8 mouse cellular contexts compared by ENCODE assay signal in the genomic region with DNA sequence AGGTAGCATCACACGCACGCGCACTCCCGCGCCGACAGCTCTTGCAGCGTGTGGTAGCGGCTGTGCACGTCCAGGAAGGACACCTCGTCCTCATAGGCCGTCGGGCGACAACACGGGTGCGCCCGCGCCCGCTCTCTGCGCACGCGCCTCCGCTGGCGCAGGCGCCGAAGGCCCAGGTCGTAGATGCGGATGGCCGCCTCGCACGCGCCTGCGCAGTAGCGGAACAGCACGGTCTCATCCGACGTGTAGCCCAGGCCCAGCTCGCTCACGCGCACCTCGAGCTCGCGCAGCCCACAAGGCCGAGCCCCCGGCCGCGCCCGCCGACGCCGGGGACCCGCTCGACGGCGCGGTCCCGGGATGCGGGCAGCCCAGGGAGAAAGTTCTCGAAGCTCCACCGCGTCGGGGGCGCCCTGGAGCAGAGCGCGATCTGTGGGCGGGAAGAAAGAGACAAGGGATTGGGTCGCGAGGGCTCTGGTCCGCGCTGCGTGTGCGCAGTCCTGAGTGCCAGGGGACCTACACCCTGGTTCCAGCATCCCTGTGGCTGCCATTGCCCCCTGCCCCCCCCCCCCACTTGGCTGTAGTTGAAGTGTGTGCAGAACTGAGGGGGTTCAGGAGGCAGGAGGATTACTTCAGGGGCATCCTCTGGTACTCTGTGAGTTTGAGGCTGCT. TPM values are rescaled to one million over a fixed set of nuclear protein-coding genes. Genes with fewer than 3 reads are reported as not detected.
A peak's percentile ranks its signal among the peaks of the same experiment; 100 is the strongest.
DNase-seq lines count a peak whose midpoint lies in the region; ATAC-seq and TF ChIP-seq lines count a peak whose summit lies in the region.

No protein-coding gene starts in this region.

- H3K9ac ChIP-seq in lung, embryonic 14.5 days = peak overlapping the region; percentile 16; the same call in 1 of the 2 replicates
- H3K9ac ChIP-seq in embryonic facial prominence, embryonic 15.5 days = no peak overlapping the region
- no peak overlapping the region for H3K9ac ChIP-seq in intestine, postnatal 0 days (ENCODE audit: low read depth, low read length)

- no peaks in the 10 kb centered on the region; the same call in 1 of the 2 replicates for H3K4me1 ChIP-seq in lung, embryonic 14.5 days (ENCODE audit: insufficient read depth)
- H3K4me1 ChIP-seq in embryonic facial prominence, embryonic 15.5 days = peaks cover 34% of the 10 kb centered on the region
- no peaks in the 10 kb centered on the region for H3K4me1 ChIP-seq in intestine, postnatal 0 days (replicated peaks; ENCODE audit: control insufficient read depth, insufficient read depth, low read length)

- ATAC-seq in lung, embryonic 14.5 days (ENCODE audit: insufficient read depth) = peak; percentile 52
- ATAC-seq in embryonic facial prominence, embryonic 15.5 days (ENCODE audit: insufficient number of reproducible peaks, low FRiP score, low TSS enrichment, low read depth) = peak; percentile 17; the same call in 1 of the 2 replicates
- ATAC-seq in intestine, postnatal 0 days = peak; percentile 39; the same call in 1 of the 2 replicates

- H3K27ac ChIP-seq in lung, embryonic 14.5 days (ENCODE audit: low read depth) = no peak overlapping the region
- H3K27ac ChIP-seq in embryonic facial prominence, embryonic 15.5 days (replicated peaks) = no peak overlapping the region
- H3K27ac ChIP-seq in intestine, postnatal 0 days (ENCODE audit: low read depth, low read length) = no peak overlapping the region

- H3K4me3 ChIP-seq in lung, embryonic 14.5 days (ENCODE audit: low read depth, low read length) = peak overlapping the region; percentile 28; the same call in 1 of the 2 replicates
- H3K4me3 ChIP-seq in embryonic facial prominence, embryonic 15.5 days (replicated peaks) = peak overlapping the region; percentile 31
- H3K4me3 ChIP-seq in intestine, postnatal 0 days (ENCODE audit: low read depth, low read length) = 0 out of 2 replicates have a peak overlapping the region, but pooled peaks have one; percentile 20

- no peaks in the 10 kb centered on the region for H3K36me3 ChIP-seq in lung, embryonic 14.5 days (ENCODE audit: insufficient read depth)
- no peaks in the 10 kb centered on the region for H3K36me3 ChIP-seq in embryonic facial prominence, embryonic 15.5 days
- H3K36me3 ChIP-seq in intestine, postnatal 0 days (ENCODE audit: control insufficient read depth, insufficient read depth) = no peaks in the 10 kb centered on the region; the same call in 1 of the 2 replicates

- peaks cover 60% of the 10 kb centered on the region for H3K27me3 ChIP-seq in lung, embryonic 14.5 days (ENCODE audit: insufficient read depth, low read length)
- H3K27me3 ChIP-seq in embryonic facial prominence, embryonic 15.5 days = peaks cover 43% of the 10 kb centered on the region
- peaks cover 8% of the 10 kb centered on the region; the same call in 1 of the 2 replicates for H3K27me3 ChIP-seq in intestine, postnatal 0 days (replicated peaks; ENCODE audit: control insufficient read depth, insufficient read depth, low read length)

- 20% methylated on average over 71 of the region's 71 CpGs for whole genome bisulfite sequencing in lung, embryonic 14.5 days
- WGBS in embryonic facial prominence, embryonic 15.5 days = 28% methylated on average over 68 of the region's 71 CpGs
- 36% methylated on average over 70 of the region's 71 CpGs for WGBS in intestine, postnatal 0 days

- no peak for TF ChIP-seq CTCF in lung, embryonic 14.5 days (IDR thresholded peaks at IDR 0.05; ENCODE audit: low read depth)
- no peak for TF ChIP-seq CTCF in intestine, postnatal 0 days (IDR thresholded peaks at IDR 0.05; ENCODE audit: low read depth)

- no peaks in the 10 kb centered on the region for H3K9me3 ChIP-seq in lung, embryonic 14.5 days (ENCODE audit: low read depth, low read length)
- H3K9me3 ChIP-seq in embryonic facial prominence, embryonic 15.5 days (replicated peaks) = no peaks in the 10 kb centered on the region
- no peaks in the 10 kb centered on the region for H3K9me3 ChIP-seq in intestine, postnatal 0 days (ENCODE audit: control insufficient read depth)

- peak; percentile 80 for DNase-seq in lung, embryonic 14.5 days
- DNase-seq in lung, postnatal 25 days (ENCODE audit: low spot score) = no peak
- DNase-seq in lung, postnatal 4 days = peak; percentile 60 to 81
- DNase-seq in testis, postnatal 14 days (ENCODE audit: low spot score) = peak; percentile 90
- DNase-seq in layer of hippocampus, postnatal 36 days = no peak
- no peak for DNase-seq in ovary, adult 18-20 months (ENCODE audit: low spot score)

- H3K4me2 ChIP-seq in lung, embryonic 14.5 days = peak overlapping the region; percentile 54
- H3K4me2 ChIP-seq in embryonic facial prominence, embryonic 15.5 days (replicated peaks) = peak overlapping the region; percentile 40
- peak overlapping the region; percentile 44 for H3K4me2 ChIP-seq in intestine, postnatal 0 days (replicated peaks; ENCODE audit: low read depth)

RNA-seq across cellular contexts. Expression of a gene that starts 5.8 kb away (rescaled TPM):
- polyA plus RNA-seq in lung, embryonic 14.5 days (2014; fragmentation: Nextera tagmentation; extraction: Ambion mirVana) = 9.5 and 12.1 TPM in 2 replicates
- polyA plus RNA-seq in embryonic facial prominence, embryonic 15.5 days (2015; fragmentation: Nextera tagmentation; extraction: Ambion mirVana) = 24.6 and 29.5 TPM in 2 replicates
- polyA plus RNA-seq in intestine, postnatal 0 days (2015; fragmentation: Nextera tagmentation; extraction: Ambion mirVana) = 20.6 and 21.0 TPM in 2 replicates
- total RNA-seq in layer of hippocampus, postnatal 36 days (2021) = 1 to 10 TPM; 2.8 to 3.9 TPM

RNA-seq across cellular contexts. Expression of a gene that starts 13.0 kb away (rescaled TPM):
- polyA plus RNA-seq in lung, embryonic 14.5 days (2014; fragmentation: Nextera tagmentation; extraction: Ambion mirVana) = 40.5 and 42.3 TPM in 2 replicates
- 44.4 and 47.8 TPM in 2 replicates for polyA plus RNA-seq in embryonic facial prominence, embryonic 15.5 days (2015; fragmentation: Nextera tagmentation; extraction: Ambion mirVana)
- polyA plus RNA-seq in intestine, postnatal 0 days (2015; fragmentation: Nextera tagmentation; extraction: Ambion mirVana) = 16.1 and 16.6 TPM in 2 replicates
- total RNA-seq in layer of hippocampus, postnatal 36 days (2021) = 10 to 100 TPM; 68.6 to 71.1 TPM

RNA-seq across cellular contexts. Expression of a gene that starts 18.5 kb away (rescaled TPM):
- 1.2 and 1.4 TPM in 2 replicates for polyA plus RNA-seq in lung, embryonic 14.5 days (2014; fragmentation: Nextera tagmentation; extraction: Ambion mirVana)
- 0.49 and 1.2 TPM in 2 replicates for polyA plus RNA-seq in embryonic facial prominence, embryonic 15.5 days (2015; fragmentation: Nextera tagmentation; extraction: Ambion mirVana)
- 0.25 and 0.51 TPM in 2 replicates for polyA plus RNA-seq in intestine, postnatal 0 days (2015; fragmentation: Nextera tagmentation; extraction: Ambion mirVana)
- total RNA-seq in layer of hippocampus, postnatal 36 days (2021) = 1 to 10 TPM; 1.4 to 1.5 TPM

RNA-seq across cellular contexts. Expression of a gene that starts 33.7 kb away (rescaled TPM):
- 18.5 and 19.6 TPM in 2 replicates for polyA plus RNA-seq in lung, embryonic 14.5 days (2014; fragmentation: Nextera tagmentation; extraction: Ambion mirVana)
- polyA plus RNA-seq in embryonic facial prominence, embryonic 15.5 days (2015; fragmentation: Nextera tagmentation; extraction: Ambion mirVana) = 23.9 and 26.1 TPM in 2 replicates
- 9.6 and 13.4 TPM in 2 replicates for polyA plus RNA-seq in intestine, postnatal 0 days (2015; fragmentation: Nextera tagmentation; extraction: Ambion mirVana)
- 10 to 100 TPM; 10.4 to 14.2 TPM for total RNA-seq in layer of hippocampus, postnatal 36 days (2021)

RNA-seq across cellular contexts. Expression of a gene that starts 34.0 kb away (rescaled TPM):
- polyA plus RNA-seq in lung, embryonic 14.5 days (2014; fragmentation: Nextera tagmentation; extraction: Ambion mirVana) = 449 and 463 TPM in 2 replicates
- polyA plus RNA-seq in embryonic facial prominence, embryonic 15.5 days (2015; fragmentation: Nextera tagmentation; extraction: Ambion mirVana) = 422 and 425 TPM in 2 replicates
- polyA plus RNA-seq in intestine, postnatal 0 days (2015; fragmentation: Nextera tagmentation; extraction: Ambion mirVana) = 660 and 718 TPM in 2 replicates
- total RNA-seq in layer of hippocampus, postnatal 36 days (2021) = 100 to 1,000 TPM; 213 to 221 TPM

Comparison
In these comparisons a context has a peak if more than half of its experiments do, and no peak if none do; other contexts are left out.
1. DNase-seq: peak in lung, embryonic 14.5 days (single experiment), lung, postnatal 4 days (2 of 2) and testis, postnatal 14 days (single experiment); none in lung, postnatal 25 days (single experiment), layer of hippocampus, postnatal 36 days (0 of 2) and ovary, adult 18-20 months (single experiment).
2. Peak in every context shown above with its lines, with median percentiles within 50 percentile points of each other: ATAC-seq, H3K4me2 ChIP-seq and H3K4me3 ChIP-seq.